Mouse (Mus musculus): ENCODE data around the gene Foxk1. TPM values are rescaled to one million over a fixed set of nuclear protein-coding genes. Genes with fewer than 3 reads are reported as not detected.

Gene Foxk1
- polyA plus RNA-seq, 1 experiment from 2014 or later, result 6.3 TPM

- Histone ChIP-seq H3K27ac (peak overlapping the region; percentile 93), H3K4me1 (peaks cover 67% of the 10 kb centered on the region), H3K27me3 (no peaks in the 10 kb centered on the region), H3K4me2 (replicated peaks) (peak overlapping the region; percentile 70), H3K9ac (peak overlapping the region; percentile 36; the same call in 1 of the 2 replicates), H3K4me3 (peak overlapping the region; percentile 40), H3K36me3 (peaks cover 27% of the 10 kb centered on the region), H3K9me3 (0 out of 2 replicates have a peak, but pooled peaks cover 3% of the 10 kb centered on the region)
- ATAC-seq (ENCODE audit: low FRiP score, low read depth), result peak; percentile 92
- 2% methylated on average over 19 of the region's 19 CpGs for WGBS
Observed at GRCm38 (mm10) chr5:142440451-142441147, 39.3 kb downstream of the Foxk1 start.

- peaks cover 70% of the 10 kb centered on the region for H3K4me1 ChIP-seq
- no peak for ATAC-seq (ENCODE audit: low FRiP score, low read depth)
- H3K9ac ChIP-seq, result no peak overlapping the region
Observed at GRCm38 (mm10) chr5:142441332-142442044, 40.2 kb downstream of the Foxk1 start.

GRCm38 (mm10) chr5:142442045-142442440 lies 40.7 kb downstream of the Foxk1 start:
- H3K36me3 ChIP-seq, result peaks cover 15% of the 10 kb centered on the region
- H3K4me3 ChIP-seq, result no peak overlapping the region
- ATAC-seq (ENCODE audit: low FRiP score, low read depth), result no peak
- 86% methylated on average over 7 of the region's 7 CpGs for WGBS
- H3K9me3 ChIP-seq, result no peaks in the 10 kb centered on the region
- 0 out of 2 replicates have a peak overlapping the region, but pooled peaks have one; percentile 70 for H3K4me2 ChIP-seq (replicated peaks)
- H3K27me3 ChIP-seq, result no peaks in the 10 kb centered on the region
- H3K27ac ChIP-seq, result peak overlapping the region; percentile 93
- H3K4me1 ChIP-seq, result peaks cover 70% of the 10 kb centered on the region
- 0 out of 2 replicates have a peak overlapping the region, but pooled peaks have one; percentile 8 for H3K9ac ChIP-seq

More at GRCm38 (mm10) chr5:142441332-142442044, 40.2 kb downstream of the Foxk1 start:
- Histone ChIP-seq H3K36me3 (peaks cover 18% of the 10 kb centered on the region), H3K27me3 (no peaks in the 10 kb centered on the region), H3K4me2 (replicated peaks) (peak overlapping the region; percentile 70), H3K4me3 (peak overlapping the region; percentile 40), H3K27ac (peak overlapping the region; percentile 93), H3K9me3 (no peaks in the 10 kb centered on the region)
- WGBS, result 64% methylated on average over 22 of the region's 22 CpGs

- Histone ChIP-seq H3K9me3 (no peaks in the 10 kb centered on the region), H3K9ac (no peak overlapping the region), H3K4me2 (replicated peaks) (no peak overlapping the region), H3K36me3 (peaks cover 1% of the 10 kb centered on the region), H3K27me3 (no peaks in the 10 kb centered on the region), H3K4me3 (no peak overlapping the region), H3K4me1 (peaks cover 73% of the 10 kb centered on the region), H3K27ac (no peak overlapping the region)
- ATAC-seq (ENCODE audit: low FRiP score, low read depth), result no peak
- 74% methylated on average over 15 of the region's 15 CpGs for WGBS
Observed at GRCm38 (mm10) chr5:142443514-142443913, 42.2 kb downstream of the Foxk1 start.

- ATAC-seq (ENCODE audit: low FRiP score, low read depth), result no peak
- 74% methylated on average over 14 of the region's 14 CpGs for WGBS
- Histone ChIP-seq H3K27ac (no peak overlapping the region), H3K4me3 (no peak overlapping the region), H3K36me3 (peaks cover 4% of the 10 kb centered on the region), H3K27me3 (no peaks in the 10 kb centered on the region), H3K4me2 (replicated peaks) (no peak overlapping the region), H3K4me1 (peaks cover 73% of the 10 kb centered on the region), H3K9ac (no peak overlapping the region), H3K9me3 (no peaks in the 10 kb centered on the region)
Observed at GRCm38 (mm10) chr5:142443994-142444393, 42.7 kb downstream of the Foxk1 start.

- Histone ChIP-seq H3K27me3 (no peaks in the 10 kb centered on the region), H3K9ac (peak overlapping the region; percentile 48; the same call in 1 of the 2 replicates), H3K4me1 (peaks cover 64% of the 10 kb centered on the region), H3K27ac (no peak overlapping the region), H3K36me3 (peaks cover 14% of the 10 kb centered on the region), H3K9me3 (no peaks in the 10 kb centered on the region), H3K4me3 (no peak overlapping the region), H3K4me2 (replicated peaks) (no peak overlapping the region)
- WGBS, result 56% methylated on average over 11 of the region's 11 CpGs
- no peak for ATAC-seq (ENCODE audit: low FRiP score, low read depth)
Observed at GRCm38 (mm10) chr5:142444791-142445531, 43.7 kb downstream of the Foxk1 start.

- no peak for ATAC-seq (ENCODE audit: low FRiP score, low read depth)
- Histone ChIP-seq H3K9ac (no peak overlapping the region), H3K4me2 (replicated peaks) (no peak overlapping the region), H3K36me3 (peaks cover 22% of the 10 kb centered on the region), H3K9me3 (no peaks in the 10 kb centered on the region), H3K4me1 (peaks cover 57% of the 10 kb centered on the region), H3K4me3 (no peak overlapping the region), H3K27me3 (no peaks in the 10 kb centered on the region), H3K27ac (no peak overlapping the region)
- WGBS, result 50% methylated on average over 8 of the region's 8 CpGs
Observed at GRCm38 (mm10) chr5:142445709-142446108, 44.4 kb downstream of the Foxk1 start.

- H3K4me2 ChIP-seq (replicated peaks), result peak overlapping the region; percentile 35
- H3K4me3 ChIP-seq, result no peak overlapping the region
- H3K9ac ChIP-seq, result no peak overlapping the region; the same call in 1 of the 2 replicates
Observed at GRCm38 (mm10) chr5:142448076-142448475, 46.8 kb downstream of the Foxk1 start.

GRCm38 (mm10) chr5:142448623-142449022 lies 47.3 kb downstream of the Foxk1 start:
- no peak overlapping the region for H3K27ac ChIP-seq
- no peaks in the 10 kb centered on the region for H3K27me3 ChIP-seq
- no peak overlapping the region for H3K9ac ChIP-seq
- H3K4me1 ChIP-seq, result peaks cover 32% of the 10 kb centered on the region
- H3K9me3 ChIP-seq, result no peaks in the 10 kb centered on the region
- 61% methylated on average over 12 of the region's 12 CpGs for WGBS
- H3K4me2 ChIP-seq (replicated peaks), result no peak overlapping the region
- no peak for ATAC-seq (ENCODE audit: low FRiP score, low read depth)
- H3K36me3 ChIP-seq, result peaks cover 43% of the 10 kb centered on the region
- no peak overlapping the region for H3K4me3 ChIP-seq

More at GRCm38 (mm10) chr5:142448076-142448475, 46.8 kb downstream of the Foxk1 start:
- Histone ChIP-seq H3K27ac (0 out of 2 replicates have a peak overlapping the region, but pooled peaks have one; percentile 58), H3K9me3 (no peaks in the 10 kb centered on the region), H3K36me3 (peaks cover 37% of the 10 kb centered on the region), H3K4me1 (peaks cover 36% of the 10 kb centered on the region), H3K27me3 (no peaks in the 10 kb centered on the region)
- whole genome bisulfite sequencing, result 2% methylated on average over 9 of the region's 9 CpGs
- ATAC-seq (ENCODE audit: low FRiP score, low read depth), result peak; percentile 70

GRCm38 (mm10) chr5:142450846-142451245 lies 49.5 kb downstream of the Foxk1 start:
- Histone ChIP-seq H3K4me3 (no peak overlapping the region), H3K4me2 (replicated peaks) (no peak overlapping the region), H3K4me1 (peaks cover 10% of the 10 kb centered on the region), H3K9ac (no peak overlapping the region), H3K36me3 (peaks cover 64% of the 10 kb centered on the region), H3K9me3 (no peaks in the 10 kb centered on the region), H3K27ac (no peak overlapping the region), H3K27me3 (no peaks in the 10 kb centered on the region)
- 86% methylated on average over 9 of the region's 9 CpGs for WGBS
- no peak for ATAC-seq (ENCODE audit: low FRiP score, low read depth)

GRCm38 (mm10) chr5:142451759-142452158 lies 50.5 kb downstream of the Foxk1 start:
- Histone ChIP-seq H3K4me2 (replicated peaks) (no peak overlapping the region), H3K4me1 (peaks cover 9% of the 10 kb centered on the region), H3K27me3 (no peaks in the 10 kb centered on the region), H3K27ac (no peak overlapping the region), H3K4me3 (no peak overlapping the region), H3K9me3 (no peaks in the 10 kb centered on the region), H3K9ac (no peak overlapping the region), H3K36me3 (peaks cover 73% of the 10 kb centered on the region)
- 20% methylated on average over 1 of the region's 1 CpGs for WGBS
- no peak for ATAC-seq (ENCODE audit: low FRiP score, low read depth)

- H3K36me3 ChIP-seq, result peaks cover 91% of the 10 kb centered on the region
- no peaks in the 10 kb centered on the region for H3K4me1 ChIP-seq
- H3K9ac ChIP-seq, result no peak overlapping the region
- no peak overlapping the region for H3K4me2 ChIP-seq (replicated peaks)
- no peak overlapping the region for H3K27ac ChIP-seq
- 92% methylated on average over 13 of the region's 13 CpGs for WGBS
- H3K9me3 ChIP-seq, result no peaks in the 10 kb centered on the region
- H3K27me3 ChIP-seq, result no peaks in the 10 kb centered on the region
- no peak overlapping the region for H3K4me3 ChIP-seq
- no peak for ATAC-seq (ENCODE audit: low FRiP score, low read depth)
Observed at GRCm38 (mm10) chr5:142453742-142454141, 52.4 kb downstream of the Foxk1 start.
